Mouse (Mus musculus) layer of hippocampus, postnatal 10 days (tissue): ENCODE measurements around the gene Necab3. TPM values are rescaled to one million over a fixed set of nuclear protein-coding genes. Genes with fewer than 3 reads are reported as not detected.

Experiments
- DNase-seq, 2 experiments: peaks; one replicate each; pipeline ENCODE4 v3.0.0; 2021; ENCODE audit warnings: low spot score in 2 of 2
- long read RNA-seq: library from polyadenylated mRNA; stranded (forward); transcript quantifications from one replicate; pipeline ENCODE4 v2.0.0, GENCODE M21; 2023
- total RNA-seq, 2 experiments: library from RNA; stranded (reverse); gene quantifications; 2 replicates each; pipeline ENCODE4 v1.2.3; 2021

Gene Necab3
- total RNA-seq, result 10 to 100 TPM; 29.8 to 33.0 TPM
- long read RNA-seq, transcript Necab3-201 (13 exons, 1,829 nt), result major isoform, 19 of 39 reads
- long read RNA-seq, partial matches to known transcripts, result 2 of 39 reads
- long read RNA-seq, other reads (novel, unspliced or antisense), result 17 of 39 reads

- peak; percentile 59 to 72 for DNase-seq
These were observed at the start of gene Necab3 for GRCm38 (mm10) chr2:154558264-154559039. Gene Necab3 (minus strand): TSS chr2:154558890.

GRCm38 (mm10) chr2:154606965-154607364 lies 48.3 kb upstream of the Necab3 start:
- DNase-seq, result no peak

- DNase-seq, result no peak
These were observed 45.5 kb upstream of the Necab3 start for GRCm38 (mm10) chr2:154604156-154604555.

GRCm38 (mm10) chr2:154603638-154604153 lies 45.0 kb upstream of the Necab3 start, which contains the start of gene Pxmp4:
Gene Pxmp4 (minus strand): TSS chr2:154603708.
- DNase-seq, result peak; percentile 99 to 100

GRCm38 (mm10) chr2:154603007-154603637 lies 44.4 kb upstream of the Necab3 start:
- no peak for DNase-seq

- no peak for DNase-seq
These were observed 42.6 kb upstream of the Necab3 start for GRCm38 (mm10) chr2:154601324-154601723.

GRCm38 (mm10) chr2:154600586-154600985 lies 41.9 kb upstream of the Necab3 start:
- DNase-seq, result no peak

GRCm38 (mm10) chr2:154597399-154597798 lies 38.7 kb upstream of the Necab3 start:
- no peak for DNase-seq

- no peak for DNase-seq
These were observed 37.1 kb upstream of the Necab3 start for GRCm38 (mm10) chr2:154595775-154596174.

GRCm38 (mm10) chr2:154593025-154593424 lies 34.3 kb upstream of the Necab3 start:
- no peak for DNase-seq

- DNase-seq, result no peak
These were observed 32.5 kb upstream of the Necab3 start for GRCm38 (mm10) chr2:154591239-154591638.

- DNase-seq, result no peak
These were observed 30.4 kb upstream of the Necab3 start for GRCm38 (mm10) chr2:154589051-154589450.

- peak; percentile 70 to 73 for DNase-seq
These were observed 27.7 kb upstream of the Necab3 start for GRCm38 (mm10) chr2:154586405-154586804.

GRCm38 (mm10) chr2:154584931-154585601 lies 26.4 kb upstream of the Necab3 start:
- no peak for DNase-seq

GRCm38 (mm10) chr2:154583906-154584872 lies 25.5 kb upstream of the Necab3 start:
- DNase-seq, result peak; percentile 80 to 82

GRCm38 (mm10) chr2:154581421-154581820 lies 22.7 kb upstream of the Necab3 start:
- no peak for DNase-seq

GRCm38 (mm10) chr2:154580586-154580985 lies 21.9 kb upstream of the Necab3 start:
- no peak for DNase-seq

- no peak for DNase-seq
These were observed 19.0 kb upstream of the Necab3 start for GRCm38 (mm10) chr2:154577744-154578067.

GRCm38 (mm10) chr2:154576876-154577743 lies 18.4 kb upstream of the Necab3 start:
- no peak for DNase-seq
